ENCODE assay signal across 1 mouse cellular context in genomic region chr3:96565105-96565504, GRCm38 (mm10).
TF ChIP-seq lines count a peak whose summit lies in the region.

No protein-coding gene starts in this region.

TF ChIP-seq in MEL, 35 proteins besides CTCF, POLR2A, EP300 and RAD21:
- TF ChIP-seq MAX (IDR thresholded peaks at IDR 0.05; ENCODE audit: low read length): no peak
- no peak for TF ChIP-seq GATA1 (IDR thresholded peaks at IDR 0.05; ENCODE audit: low read depth, low read length)
- TF ChIP-seq MYB (IDR thresholded peaks at IDR 0.05; ENCODE audit: low read depth, low read length): no peak
- TF ChIP-seq CHD2 (IDR thresholded peaks at IDR 0.05; ENCODE audit: low read length): no peak
- TF ChIP-seq CHD1 (IDR thresholded peaks at IDR 0.05; ENCODE audit: low read depth, low read length): no peak
- no peak for TF ChIP-seq POLR2AphosphoS5 (IDR thresholded peaks at IDR 0.05; ENCODE audit: borderline replicate concordance, low read depth, low read length)
- TF ChIP-seq E2F4 (IDR thresholded peaks at IDR 0.05; ENCODE audit: borderline replicate concordance, low read depth, low read length): no peak
- TF ChIP-seq GABPA (IDR thresholded peaks at IDR 0.05; ENCODE audit: low read depth, low read length): no peak
- TF ChIP-seq TBP (IDR thresholded peaks at IDR 0.05; ENCODE audit: low read depth, low read length): no peak
TF ChIP-seq in MEL: peak in this region for 0.
